Mouse (Mus musculus) myocyte (in vitro differentiated cells): ENCODE results near the gene Zbtb20. TPM values are rescaled to one million over a fixed set of nuclear protein-coding genes. Genes with fewer than 3 reads are reported as not detected.

ENCODE experiments used
- H3K27me3 ChIP-seq: one replicate; pipeline ENCODE4 v1.6.1; 2011; ENCODE audit not compliant: control insufficient read depth, insufficient read depth, insufficient read length
- H3K36me3 ChIP-seq: one replicate; pipeline ENCODE4 v1.6.1; 2011; ENCODE audit not compliant: control insufficient read depth, insufficient read depth
- H3K4me2 ChIP-seq: one replicate; pipeline ENCODE4 v1.6.1; 2011; ENCODE audit warnings: low read depth, control low read depth
- H3K4me3 ChIP-seq: one replicate; pipeline ENCODE4 v1.5.1; 2011; ENCODE audit warnings: mild to moderate bottlenecking, control low read depth, moderate library complexity
- H3K79me2 ChIP-seq: one replicate; pipeline ENCODE4 v1.6.1; 2011; ENCODE audit not compliant: control insufficient read depth, insufficient read depth
- H3ac ChIP-seq: one replicate; pipeline ENCODE4 v1.6.1; 2011; ENCODE audit not compliant: control insufficient read depth, insufficient read length
- CEBPB ChIP-seq: IDR thresholded peaks from 2 replicates; pipeline ENCODE4 v1.6.1; 2011; ENCODE audit warnings: mild to moderate bottlenecking, moderate library complexity; ENCODE audit not compliant: poor library complexity, insufficient read depth, severe bottlenecking
- E2F4 ChIP-seq: IDR thresholded peaks from one replicate; pipeline ENCODE4 v1.6.1; 2011; ENCODE audit warnings: mild to moderate bottlenecking, control low read depth, moderate library complexity; ENCODE audit not compliant: insufficient read depth
- MAX ChIP-seq: IDR thresholded peaks from one replicate; pipeline ENCODE4 v1.6.1; 2011; ENCODE audit warnings: low read depth, mild to moderate bottlenecking, control low read depth
- MYOD1 ChIP-seq, 3 experiments: IDR thresholded peaks; one replicate each; pipeline ENCODE4 v1.6.1; 2011; ENCODE audit warnings: control low read depth in 2 of 3, low read depth in 2 of 3, mild to moderate bottlenecking in 2 of 3, moderate library complexity in 1 of 3; ENCODE audit not compliant: insufficient read length in 2 of 3, control insufficient read depth in 1 of 3
- MYOG ChIP-seq, 3 experiments: IDR thresholded peaks; one replicate each; pipeline ENCODE4 v1.6.1; 2011; ENCODE audit warnings: control low read depth in 2 of 3, low read depth in 2 of 3, mild to moderate bottlenecking in 2 of 3; ENCODE audit not compliant: insufficient read length in 2 of 3, control insufficient read depth in 1 of 3, insufficient read depth in 1 of 3
- POLR2A ChIP-seq: IDR thresholded peaks from one replicate; pipeline ENCODE4 v1.6.1; 2011; ENCODE audit warnings: low read depth, mild to moderate bottlenecking, control low read depth, moderate library complexity; ENCODE audit not compliant: insufficient read length
- POLR2AphosphoS2 ChIP-seq: IDR thresholded peaks from one replicate; pipeline ENCODE4 v1.6.1; 2011; ENCODE audit warnings: low read depth, control low read depth; ENCODE audit not compliant: insufficient read length
- REST ChIP-seq: IDR thresholded peaks from one replicate; pipeline ENCODE4 v1.6.1; 2011; ENCODE audit warnings: mild to moderate bottlenecking, control low read depth, moderate library complexity; ENCODE audit not compliant: insufficient read depth, insufficient read length
- SRF ChIP-seq: IDR thresholded peaks from one replicate; pipeline ENCODE4 v1.6.1; 2011; ENCODE audit warnings: low read depth; ENCODE audit not compliant: control insufficient read depth, insufficient read length
- TCF12 ChIP-seq: IDR thresholded peaks from one replicate; pipeline ENCODE4 v1.6.1; 2011; ENCODE audit warnings: mild to moderate bottlenecking, control low read depth; ENCODE audit not compliant: poor library complexity, insufficient read depth, severe bottlenecking
- TCF3 ChIP-seq: IDR thresholded peaks from one replicate; pipeline ENCODE4 v1.6.1; 2011; ENCODE audit warnings: low read depth, control low read depth; ENCODE audit not compliant: insufficient read length
- USF1 ChIP-seq: IDR thresholded peaks from one replicate; pipeline ENCODE4 v1.6.1; 2011; ENCODE audit warnings: low read depth, mild to moderate bottlenecking, control low read depth, moderate library complexity
- polyA plus RNA-seq: library from polyadenylated mRNA; unstranded; fragments of >200 nt; fragmentation: generic; extraction: Trizol; gene quantifications from one replicate; pipeline ENCODE4 v1.2.1, GENCODE M21; 2012; ENCODE audit warnings: missing spikeins

Gene Zbtb20
- polyA plus RNA-seq, 1 experiment = 5.0 TPM

GRCm38 (mm10) chr16:43610375-43610774 lies 734.7 kb downstream of the Zbtb20 start:
- Histone ChIP-seq H3K36me3 (peaks cover 20% of the 10 kb centered on the region), H3K79me2 (no peaks in the 10 kb centered on the region), H3K4me3 (no peak overlapping the region), H3K27me3 (no peaks in the 10 kb centered on the region), H3ac (no peak overlapping the region), H3K4me2 (no peak overlapping the region)
- TF ChIP-seq MYOD1 (IDR thresholded peaks at IDR 0.05; ENCODE audit: control insufficient read depth in 1 of 3, insufficient read length in 2 of 3, low read depth in 2 of 3) (no peak), CEBPB (no peak), TCF12 (no peak), SRF (no peak), TCF3 (no peak), E2F4 (no peak), USF1 (no peak), REST (no peak), POLR2AphosphoS2 (no peak), POLR2A (no peak), MAX (no peak), MYOG (IDR thresholded peaks at IDR 0.05; ENCODE audit: control insufficient read depth in 1 of 3, insufficient read depth in 1 of 3, insufficient read length in 2 of 3, low read depth in 2 of 3) (no peak)

- Histone ChIP-seq H3ac (no peak overlapping the region), H3K36me3 (peaks cover 5% of the 10 kb centered on the region), H3K4me2 (no peak overlapping the region), H3K4me3 (no peak overlapping the region), H3K79me2 (no peaks in the 10 kb centered on the region), H3K27me3 (no peaks in the 10 kb centered on the region)
- no peak for TF ChIP-seq POLR2AphosphoS2
- no peak for TF ChIP-seq TCF12
- TF ChIP-seq E2F4 = no peak
- no peak for TF ChIP-seq MYOG (IDR thresholded peaks at IDR 0.05; ENCODE audit: control insufficient read depth in 1 of 3, insufficient read depth in 1 of 3, insufficient read length in 2 of 3, low read depth in 2 of 3)
- TF ChIP-seq POLR2A = no peak
- TF ChIP-seq CEBPB = no peak
- TF ChIP-seq MYOD1 (IDR thresholded peaks at IDR 0.05; ENCODE audit: control insufficient read depth in 1 of 3, insufficient read length in 2 of 3, low read depth in 2 of 3) = no peak
Measured at GRCm38 (mm10) chr16:43616348-43616747, 740.7 kb downstream of the Zbtb20 start.

GRCm38 (mm10) chr16:43617346-43617745 lies 741.7 kb downstream of the Zbtb20 start:
- Histone ChIP-seq H3ac (no peak overlapping the region), H3K4me3 (no peak overlapping the region), H3K36me3 (peaks cover 5% of the 10 kb centered on the region), H3K4me2 (no peak overlapping the region), H3K27me3 (no peaks in the 10 kb centered on the region), H3K79me2 (no peaks in the 10 kb centered on the region)
- TF ChIP-seq E2F4 = no peak
- no peak for TF ChIP-seq TCF12
- TF ChIP-seq SRF = no peak
- no peak for TF ChIP-seq POLR2A
- no peak for TF ChIP-seq USF1
- TF ChIP-seq CEBPB = no peak
- no peak for TF ChIP-seq MYOG (IDR thresholded peaks at IDR 0.05; ENCODE audit: control insufficient read depth in 1 of 3, insufficient read depth in 1 of 3, insufficient read length in 2 of 3, low read depth in 2 of 3)

GRCm38 (mm10) chr16:43618286-43618685 lies 742.6 kb downstream of the Zbtb20 start:
- H3K4me2 ChIP-seq = no peak overlapping the region
- no peak overlapping the region for H3K4me3 ChIP-seq
- H3K79me2 ChIP-seq = no peaks in the 10 kb centered on the region
- peaks cover 5% of the 10 kb centered on the region for H3K36me3 ChIP-seq
- no peak for TF ChIP-seq TCF3
- TF ChIP-seq MYOG (IDR thresholded peaks at IDR 0.05; ENCODE audit: control insufficient read depth in 1 of 3, insufficient read depth in 1 of 3, insufficient read length in 2 of 3, low read depth in 2 of 3) = no peak
- TF ChIP-seq MAX = no peak
- TF ChIP-seq CEBPB = no peak
- no peak for TF ChIP-seq SRF
- no peak for TF ChIP-seq POLR2A
- TF ChIP-seq TCF12 = no peak
- H3ac ChIP-seq = no peak overlapping the region
- H3K27me3 ChIP-seq = no peaks in the 10 kb centered on the region

GRCm38 (mm10) chr16:43619277-43619676 lies 743.6 kb downstream of the Zbtb20 start:
- peaks cover 5% of the 10 kb centered on the region for H3K36me3 ChIP-seq
- H3K4me2 ChIP-seq = no peak overlapping the region
- H3K4me3 ChIP-seq = no peak overlapping the region
- H3K27me3 ChIP-seq = no peaks in the 10 kb centered on the region
- TF ChIP-seq MYOD1 (IDR thresholded peaks at IDR 0.05; ENCODE audit: control insufficient read depth in 1 of 3, insufficient read length in 2 of 3, low read depth in 2 of 3) (no peak), E2F4 (no peak)
- H3K79me2 ChIP-seq = no peaks in the 10 kb centered on the region
- H3ac ChIP-seq = no peak overlapping the region
